22 mouse cellular contexts compared by ENCODE assay signal in genomic region chr14:51098921-51099320, GRCm38 (mm10). TPM values are rescaled to one million over a fixed set of nuclear protein-coding genes. Genes with fewer than 3 reads are reported as not detected.
DNase-seq lines count a peak whose midpoint lies in the region; ATAC-seq and TF ChIP-seq lines count a peak whose summit lies in the region.
"Had no signal": no experiment of that assay in that cellular context is flagged by ENCODE, and none has a peak within 500 bp of the region (broad histone marks: within the 10 kb centered on the region; RNA-seq: fewer than 3 reads in every experiment).

No protein-coding gene starts in this region.

- no peak overlapping the region for H3K9ac ChIP-seq in forebrain, embryonic 13.5 days
- H3K9ac ChIP-seq in forebrain, postnatal 0 days = no peak overlapping the region
- no peak overlapping the region for H3K9ac ChIP-seq in intestine, postnatal 0 days (ENCODE audit: low read depth, low read length)
- no peak overlapping the region for H3K9ac ChIP-seq in intestine, embryonic 16.5 days (ENCODE audit: low read depth, low read length)
- H3K9ac ChIP-seq: embryonic facial prominence, embryonic 12.5 days had no signal

- H3K4me1 ChIP-seq in forebrain, embryonic 13.5 days = no peaks in the 10 kb centered on the region
- H3K4me1 ChIP-seq in forebrain, postnatal 0 days (ENCODE audit: insufficient read depth) = no peaks in the 10 kb centered on the region
- H3K4me1 ChIP-seq in intestine, postnatal 0 days (replicated peaks; ENCODE audit: control insufficient read depth, insufficient read depth, low read length) = no peaks in the 10 kb centered on the region; the same call in 1 of the 2 replicates
- H3K4me1 ChIP-seq in intestine, embryonic 16.5 days (ENCODE audit: control insufficient read depth, insufficient read depth, low read length) = peaks cover 13% of the 10 kb centered on the region; the same call in 1 of the 2 replicates
- H3K4me1 ChIP-seq: embryonic facial prominence, embryonic 10.5 days; embryonic facial prominence, embryonic 12.5 days had no signal

- H3K27me3 ChIP-seq in forebrain, embryonic 13.5 days = no peaks in the 10 kb centered on the region
- H3K27me3 ChIP-seq in forebrain, postnatal 0 days (ENCODE audit: insufficient read depth, low read length) = no peaks in the 10 kb centered on the region
- H3K27me3 ChIP-seq in intestine, postnatal 0 days (replicated peaks; ENCODE audit: control insufficient read depth, insufficient read depth, low read length) = no peaks in the 10 kb centered on the region
- H3K27me3 ChIP-seq in intestine, embryonic 16.5 days (replicated peaks; ENCODE audit: control insufficient read depth, insufficient read depth, low read length) = no peaks in the 10 kb centered on the region
- H3K27me3 ChIP-seq: CH12.LX; embryonic facial prominence, embryonic 12.5 days; Patski had no signal

- peak; percentile 36; the same call in 1 of the 2 replicates for ATAC-seq in forebrain, embryonic 13.5 days
- no peak for ATAC-seq in forebrain, postnatal 0 days
- ATAC-seq in intestine, postnatal 0 days = no peak
- ATAC-seq in intestine, embryonic 16.5 days = no peak

- H3K9me3 ChIP-seq in forebrain, embryonic 13.5 days (replicated peaks) = no peaks in the 10 kb centered on the region
- no peaks in the 10 kb centered on the region for H3K9me3 ChIP-seq in forebrain, postnatal 0 days (ENCODE audit: low read length)
- no peaks in the 10 kb centered on the region for H3K9me3 ChIP-seq in intestine, postnatal 0 days (ENCODE audit: control insufficient read depth)
- no peaks in the 10 kb centered on the region for H3K9me3 ChIP-seq in intestine, embryonic 16.5 days (ENCODE audit: control insufficient read depth, low read length)
- H3K9me3 ChIP-seq: embryonic facial prominence, embryonic 10.5 days; embryonic facial prominence, embryonic 12.5 days; G1E had no signal

- H3K4me2 ChIP-seq in forebrain, embryonic 13.5 days = no peak overlapping the region
- H3K4me2 ChIP-seq in forebrain, postnatal 0 days (ENCODE audit: low read depth) = no peak overlapping the region
- H3K4me2 ChIP-seq in intestine, postnatal 0 days (replicated peaks; ENCODE audit: low read depth) = peak overlapping the region; percentile 54
- no peak overlapping the region for H3K4me2 ChIP-seq in intestine, embryonic 16.5 days (ENCODE audit: low read depth, low read length)
- H3K4me2 ChIP-seq: embryonic facial prominence, embryonic 12.5 days had no signal

- no peak overlapping the region for H3K4me3 ChIP-seq in forebrain, embryonic 13.5 days
- no peak overlapping the region for H3K4me3 ChIP-seq in forebrain, postnatal 0 days (ENCODE audit: low read depth, low read length)
- no peak overlapping the region for H3K4me3 ChIP-seq in intestine, postnatal 0 days (ENCODE audit: low read depth, low read length)
- no peak overlapping the region for H3K4me3 ChIP-seq in intestine, embryonic 16.5 days (ENCODE audit: low read length)
- H3K4me3 ChIP-seq: embryonic facial prominence, embryonic 10.5 days; embryonic facial prominence, embryonic 12.5 days had no signal

- no peaks in the 10 kb centered on the region for H3K36me3 ChIP-seq in forebrain, embryonic 13.5 days (ENCODE audit: poor library complexity, severe bottlenecking)
- H3K36me3 ChIP-seq in forebrain, postnatal 0 days (ENCODE audit: insufficient read depth) = no peaks in the 10 kb centered on the region
- peaks cover 3% of the 10 kb centered on the region; the same call in 1 of the 2 replicates for H3K36me3 ChIP-seq in intestine, postnatal 0 days (ENCODE audit: control insufficient read depth, insufficient read depth)
- 0 out of 2 replicates have a peak, but pooled peaks cover 5% of the 10 kb centered on the region for H3K36me3 ChIP-seq in intestine, embryonic 16.5 days (ENCODE audit: control insufficient read depth, insufficient read depth, low read length)
- H3K36me3 ChIP-seq: embryonic facial prominence, embryonic 10.5 days; embryonic facial prominence, embryonic 12.5 days; G1E had no signal

- H3K27ac ChIP-seq in forebrain, embryonic 13.5 days = no peak overlapping the region
- H3K27ac ChIP-seq in forebrain, postnatal 0 days (ENCODE audit: low read depth, low read length) = no peak overlapping the region
- no peak overlapping the region for H3K27ac ChIP-seq in intestine, postnatal 0 days (ENCODE audit: low read depth, low read length)
- H3K27ac ChIP-seq in intestine, embryonic 16.5 days (ENCODE audit: low read length) = no peak overlapping the region
- H3K27ac ChIP-seq: embryonic facial prominence, embryonic 10.5 days; embryonic facial prominence, embryonic 12.5 days had no signal

- DNase-seq in forebrain, postnatal 0 days = no peak
- DNase-seq in yolk sac, embryonic 10.5 days (ENCODE audit: low spot score) = peak; percentile 40

- WGBS in forebrain, embryonic 13.5 days = 95% methylated on average over 11 of the region's 11 CpGs
- 95% methylated on average over 11 of the region's 11 CpGs for WGBS in forebrain, postnatal 0 days
- WGBS in intestine, postnatal 0 days = 85% methylated on average over 11 of the region's 11 CpGs
- 91% methylated on average over 11 of the region's 11 CpGs for WGBS in intestine, embryonic 16.5 days

- TF ChIP-seq CTCF in forebrain, postnatal 0 days (IDR thresholded peaks at IDR 0.05; ENCODE audit: low read depth) = no peak
- no peak for TF ChIP-seq CTCF in intestine, postnatal 0 days (IDR thresholded peaks at IDR 0.05; ENCODE audit: low read depth)

RNA-seq across cellular contexts. Expression of gene Ang, which starts 8.0 kb away (rescaled TPM):
- 0.93 and 1.8 TPM in 2 replicates for polyA plus RNA-seq in forebrain, embryonic 13.5 days (2015; fragmentation: Nextera tagmentation; extraction: Ambion mirVana)
- total RNA-seq in forebrain, postnatal 0 days (2014; rRNA removed) = 0.62 and 4.9 TPM in 2 replicates
- 2.8 and 4.0 TPM in 2 replicates for polyA plus RNA-seq in forebrain, postnatal 0 days (2015; fragmentation: Nextera tagmentation; extraction: Ambion mirVana)
- 114 and 119 TPM in 2 replicates for polyA plus RNA-seq in intestine, postnatal 0 days (2015; fragmentation: Nextera tagmentation; extraction: Ambion mirVana)
- polyA plus RNA-seq in intestine, embryonic 16.5 days (2015; fragmentation: Nextera tagmentation; extraction: Ambion mirVana) = 76.1 and 85.7 TPM in 2 replicates
- polyA plus RNA-seq: G1E had no signal

RNA-seq across cellular contexts. Expression of gene Rnase4, which starts 8.0 kb away (rescaled TPM):
- polyA plus RNA-seq in forebrain, embryonic 13.5 days (2015; fragmentation: Nextera tagmentation; extraction: Ambion mirVana) = 6.7 and 7.0 TPM in 2 replicates
- 23.2 and 27.7 TPM in 2 replicates for total RNA-seq in forebrain, postnatal 0 days (2014; rRNA removed)
- 15.8 and 16.3 TPM in 2 replicates for polyA plus RNA-seq in forebrain, postnatal 0 days (2015; fragmentation: Nextera tagmentation; extraction: Ambion mirVana)
- polyA plus RNA-seq in intestine, postnatal 0 days (2015; fragmentation: Nextera tagmentation; extraction: Ambion mirVana) = 355 and 426 TPM in 2 replicates
- 288 and 336 TPM in 2 replicates for polyA plus RNA-seq in intestine, embryonic 16.5 days (2015; fragmentation: Nextera tagmentation; extraction: Ambion mirVana)
- polyA plus RNA-seq: G1E had no signal

RNA-seq across cellular contexts. Expression of gene Eddm3b, which starts 15.3 kb away (rescaled TPM):
- polyA plus RNA-seq in forebrain, embryonic 13.5 days (2015; fragmentation: Nextera tagmentation; extraction: Ambion mirVana) = not detected in 2 replicates
- 0.15 TPM in 1 of 2 replicates, not detected in the other for total RNA-seq in forebrain, postnatal 0 days (2014; rRNA removed)
- polyA plus RNA-seq in forebrain, postnatal 0 days (2015; fragmentation: Nextera tagmentation; extraction: Ambion mirVana) = 0.22 TPM in 1 of 2 replicates, not detected in the other
- polyA plus RNA-seq in intestine, postnatal 0 days (2015; fragmentation: Nextera tagmentation; extraction: Ambion mirVana) = 0.17 and 0.18 TPM in 2 replicates
- not detected in 2 replicates for polyA plus RNA-seq in intestine, embryonic 16.5 days (2015; fragmentation: Nextera tagmentation; extraction: Ambion mirVana)
- total RNA-seq: adrenal gland, adult 18-20 months; adrenal gland, adult 8-10 months; adrenal gland, postnatal 14 days; adrenal gland, postnatal 36 days; CH12.LX had no signal
- polyA plus RNA-seq: activated CD4-positive, CD25-positive, alpha-beta regulatory T cell, adult 4 months; CD4-positive, CD25-positive, alpha-beta regulatory T cell, adult 4 months; cerebellum, adult 2 months; cortical plate, adult 2 months; embryonic facial prominence, embryonic 12.5 days; embryonic facial prominence, embryonic 14.5 days; forebrain, embryonic 11.5 days; forebrain, embryonic 14.5 days; forebrain, embryonic 16.5 days; G1E; Patski had no signal

RNA-seq across cellular contexts. Expression of gene Olfr750, which starts 24.7 kb away (rescaled TPM):
- polyA plus RNA-seq in forebrain, embryonic 13.5 days (2015; fragmentation: Nextera tagmentation; extraction: Ambion mirVana) = 0.03 TPM in 1 of 2 replicates, not detected in the other
- not detected in 2 replicates for total RNA-seq in forebrain, postnatal 0 days (2014; rRNA removed)
- 0.08 TPM in 1 of 2 replicates, not detected in the other for polyA plus RNA-seq in forebrain, postnatal 0 days (2015; fragmentation: Nextera tagmentation; extraction: Ambion mirVana)
- not detected in 2 replicates for polyA plus RNA-seq in intestine, postnatal 0 days (2015; fragmentation: Nextera tagmentation; extraction: Ambion mirVana)
- not detected in 2 replicates for polyA plus RNA-seq in intestine, embryonic 16.5 days (2015; fragmentation: Nextera tagmentation; extraction: Ambion mirVana)
- total RNA-seq: adrenal gland, adult 8-10 months; adrenal gland, postnatal 14 days; adrenal gland, postnatal 36 days; CH12.LX had no signal
- polyA plus RNA-seq: activated CD4-positive, CD25-positive, alpha-beta regulatory T cell, adult 4 months; CD4-positive, CD25-positive, alpha-beta regulatory T cell, adult 4 months; cerebellum, adult 2 months; cortical plate, adult 2 months; embryonic facial prominence, embryonic 10.5 days; embryonic facial prominence, embryonic 12.5 days; embryonic facial prominence, embryonic 14.5 days; forebrain, embryonic 11.5 days; forebrain, embryonic 14.5 days; G1E; Patski had no signal

RNA-seq across cellular contexts. Expression of gene Rnase6, which starts 24.8 kb away (rescaled TPM):
- 0.38 TPM in 1 of 2 replicates, not detected in the other for polyA plus RNA-seq in forebrain, embryonic 13.5 days (2015; fragmentation: Nextera tagmentation; extraction: Ambion mirVana)
- 0.77 and 2.7 TPM in 2 replicates for total RNA-seq in forebrain, postnatal 0 days (2014; rRNA removed)
- 1.3 and 1.4 TPM in 2 replicates for polyA plus RNA-seq in forebrain, postnatal 0 days (2015; fragmentation: Nextera tagmentation; extraction: Ambion mirVana)
- 2.6 and 3.0 TPM in 2 replicates for polyA plus RNA-seq in intestine, postnatal 0 days (2015; fragmentation: Nextera tagmentation; extraction: Ambion mirVana)
- polyA plus RNA-seq in intestine, embryonic 16.5 days (2015; fragmentation: Nextera tagmentation; extraction: Ambion mirVana) = 1.5 and 1.6 TPM in 2 replicates
- polyA plus RNA-seq: embryonic facial prominence, embryonic 10.5 days; forebrain, embryonic 11.5 days; Patski had no signal

Comparison
In these comparisons a context has a peak if more than half of its experiments do, and no peak if none do; other contexts are left out.
1. RNA of gene Ang, which starts 8.0 kb away (polyA plus RNA-seq): 114 to 119 TPM in intestine, postnatal 0 days and 76.1 to 85.7 TPM in intestine, embryonic 16.5 days; 2.8 to 4.0 TPM in forebrain, postnatal 0 days and 0.93 to 1.8 TPM in forebrain, embryonic 13.5 days; every median in the first group is over 10 times any median in the second.
2. RNA of gene Rnase4, which starts 8.0 kb away (polyA plus RNA-seq): 355 to 426 TPM in intestine, postnatal 0 days and 288 to 336 TPM in intestine, embryonic 16.5 days; 15.8 to 16.3 TPM in forebrain, postnatal 0 days and 6.7 to 7.0 TPM in forebrain, embryonic 13.5 days; every median in the first group is over 10 times any median in the second.